Mouse (Mus musculus) E14TG2a.4 (cell line): ENCODE data around the gene Rbm39.

Source experiments
- CTCF ChIP-seq: conservative IDR thresholded peaks from 2 replicates; pipeline ENCODE4 v1.5.1; 2014; ENCODE audit warnings: low read length
- NANOG ChIP-seq: IDR thresholded peaks from 2 replicates; pipeline ENCODE4 v1.6.1; 2014; ENCODE audit warnings: borderline replicate concordance, low read length, mixed read lengths
- POU5F1 ChIP-seq: IDR thresholded peaks from 2 replicates; pipeline ENCODE4 v1.6.1; 2014; ENCODE audit warnings: low read length, borderline replicate concordance

- TF ChIP-seq CTCF (no peak), POU5F1 (no peak), NANOG (no peak)
These were observed 69.2 kb downstream of the Rbm39 start for GRCm38 (mm10) chr2:156110627-156111357.
